15 mouse cellular contexts compared by ENCODE assay signal in the genomic region with DNA sequence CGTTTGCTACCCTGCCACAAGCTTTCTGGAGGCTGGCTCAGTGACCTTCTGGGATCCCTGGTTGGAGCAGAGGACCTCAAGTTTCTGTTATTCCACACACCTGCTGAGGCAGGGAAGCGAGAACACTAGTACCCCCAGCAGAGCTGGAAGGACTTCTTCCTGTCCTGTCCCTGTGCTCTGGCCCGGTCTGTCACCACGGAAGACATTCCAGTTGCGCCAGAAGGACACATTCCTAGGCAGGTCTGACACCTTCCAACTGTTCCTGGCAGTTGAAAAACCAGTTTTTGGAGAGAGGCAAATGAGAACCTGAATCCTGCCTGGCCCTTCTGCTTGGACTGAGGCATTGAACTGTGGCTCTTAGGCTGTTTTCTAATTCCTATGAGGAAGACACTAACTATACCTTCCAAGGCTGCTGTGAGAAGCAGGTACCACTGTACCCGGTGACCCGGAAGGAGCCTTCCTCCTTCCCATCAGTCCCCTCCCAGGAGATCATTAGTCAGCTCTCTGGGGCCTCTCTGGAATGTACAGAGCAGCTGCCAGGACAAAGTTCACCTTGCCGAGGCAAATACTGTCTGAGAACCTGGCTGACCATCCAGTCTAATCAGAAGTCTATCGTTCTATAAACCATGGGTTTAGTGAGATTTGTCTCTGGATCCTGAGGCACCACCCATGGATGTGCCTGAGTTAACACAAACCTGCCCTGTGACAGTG. TPM values are rescaled to one million over a fixed set of nuclear protein-coding genes. Genes with fewer than 3 reads are reported as not detected.
DNase-seq lines count a peak whose midpoint lies in the region; TF ChIP-seq lines count a peak whose summit lies in the region.
"Had no signal": no experiment of that assay in that cellular context is flagged by ENCODE, and none has a peak within 500 bp of the region (broad histone marks: within the 10 kb centered on the region; RNA-seq: fewer than 3 reads in every experiment).

No protein-coding gene starts in this region.

- no peaks in the 10 kb centered on the region for H3K27me3 ChIP-seq in kidney, adult 2 months (replicated peaks; ENCODE audit: control insufficient read depth, insufficient read depth, low read length)
- H3K27me3 ChIP-seq in thymus, adult 2 months (ENCODE audit: control insufficient read depth, insufficient read depth, low read length) = no peaks in the 10 kb centered on the region; the same call in 1 of the 2 replicates

- TF ChIP-seq CTCF in layer of hippocampus, adult 2 months (conservative IDR thresholded peaks at IDR 0.05) = no peak
- TF ChIP-seq CTCF in kidney, adult 2 months (conservative IDR thresholded peaks at IDR 0.05; ENCODE audit: insufficient read depth, insufficient read length, low read depth, low read length) = no peak
- TF ChIP-seq CTCF in thymus, adult 2 months (IDR thresholded peaks at IDR 0.05; ENCODE audit: borderline replicate concordance, control insufficient read depth, extremely low read depth, insufficient read depth, low read length, poor library complexity) = no peak

- 18% methylated on average over 9 of the region's 9 CpGs for WGBS in kidney, adult 2 months
- 17% methylated on average over 9 of the region's 9 CpGs for WGBS in large intestine, adult 2 months
- WGBS in thymus, adult 2 months = 54% methylated on average over 9 of the region's 9 CpGs

- TF ChIP-seq POLR2A in kidney, adult 2 months (IDR thresholded peaks at IDR 0.05; ENCODE audit: low read depth, low read length) = no peak
- no peak for TF ChIP-seq POLR2A in thymus, adult 2 months (IDR thresholded peaks at IDR 0.05; ENCODE audit: control insufficient read depth, extremely low read depth, insufficient read depth, low read length, poor library complexity)

- H3K4me3 ChIP-seq in layer of hippocampus, adult 2 months = no peak overlapping the region
- no peak overlapping the region for H3K4me3 ChIP-seq in kidney, adult 2 months (ENCODE audit: insufficient read depth, low read depth, low read length)
- no peak overlapping the region for H3K4me3 ChIP-seq in thymus, adult 2 months (ENCODE audit: control insufficient read depth, insufficient read depth, low read length)
- H3K4me3 ChIP-seq: erythroblast, embryonic 14.5 days had no signal

- H3K27ac ChIP-seq in layer of hippocampus, adult 2 months = peak overlapping the region; percentile 60; the same call in 1 of the 2 replicates
- peak overlapping the region; percentile 69 for H3K27ac ChIP-seq in kidney, adult 2 months (ENCODE audit: insufficient read depth, low read depth, low read length)
- no peak overlapping the region for H3K27ac ChIP-seq in thymus, adult 2 months (ENCODE audit: control insufficient read depth, insufficient read depth, low read length)
- H3K27ac ChIP-seq: hindbrain, embryonic 14.5 days had no signal

- H3K36me3 ChIP-seq in kidney, adult 2 months (ENCODE audit: control insufficient read depth, insufficient read depth, low read length) = no peaks in the 10 kb centered on the region
- H3K36me3 ChIP-seq in thymus, adult 2 months (ENCODE audit: control insufficient read depth, insufficient read depth, low read length) = no peaks in the 10 kb centered on the region

- DNase-seq in layer of hippocampus, adult 2 months (ENCODE audit: low spot score in 2 of 2) = no peak
- no peak for DNase-seq in layer of hippocampus, adult 18-20 months (ENCODE audit: low spot score in 2 of 2)
- DNase-seq in Muller cell, postnatal 12 days (ENCODE audit: inconsistent ontology term) = peak; percentile 17
- peak; percentile 86 for DNase-seq in kidney, adult 2 months
- peak; percentile 69 for DNase-seq in large intestine, adult 2 months (ENCODE audit: low read depth, low spot score)
- DNase-seq in MN1 (ENCODE audit: low spot score) = no peak
- no peak for DNase-seq in gastrocnemius, adult 18-20 months (ENCODE audit: low spot score)
- no peak for DNase-seq in thymus, adult 2 months
- DNase-seq: cerebellum, adult 8-10 months; heart, adult 11 months had no signal

- H3K4me1 ChIP-seq in kidney, adult 2 months (ENCODE audit: control insufficient read depth, insufficient read depth, low read length) = peaks cover 30% of the 10 kb centered on the region
- H3K4me1 ChIP-seq in thymus, adult 2 months (replicated peaks; ENCODE audit: control insufficient read depth, insufficient read depth, low read length) = no peaks in the 10 kb centered on the region

RNA-seq across cellular contexts. Expression of a gene that starts 6.6 kb away (rescaled TPM):
- under 1 TPM; 0.59 to 0.74 TPM for total RNA-seq in layer of hippocampus, adult 2 months (2021)
- under 1 TPM; 0.33 to 0.72 TPM for total RNA-seq in layer of hippocampus, adult 18-20 months (2021)
- 4.6 and 6.1 TPM in 2 replicates for polyA plus RNA-seq in kidney, adult 2 months (2012; rRNA removed)
- 65.8 and 88.4 TPM in 2 replicates for polyA plus RNA-seq in large intestine, adult 2 months (2012; rRNA removed)
- total RNA-seq in gastrocnemius, adult 18-20 months (2021) = under 1 TPM in 1 of 2 experiments, not detected in 1; 0.09 TPM
- 1.4 and 1.7 TPM in 2 replicates for polyA plus RNA-seq in thymus, adult 2 months (2012; rRNA removed)
- polyA plus RNA-seq: erythroblast, embryonic 14.5 days had no signal

RNA-seq across cellular contexts. Expression of a gene that starts 11.8 kb away (rescaled TPM):
- total RNA-seq in layer of hippocampus, adult 2 months (2021) = under 1 TPM in 1 of 2 experiments, not detected in 1; 0.71 TPM
- total RNA-seq in layer of hippocampus, adult 18-20 months (2021) = not detected
- polyA plus RNA-seq in kidney, adult 2 months (2012; rRNA removed) = not detected in 2 replicates
- polyA plus RNA-seq in large intestine, adult 2 months (2012; rRNA removed) = not detected in 2 replicates
- total RNA-seq in gastrocnemius, adult 18-20 months (2021) = not detected
- not detected in 2 replicates for polyA plus RNA-seq in thymus, adult 2 months (2012; rRNA removed)
- total RNA-seq: layer of hippocampus, postnatal 25 days had no signal
- polyA plus RNA-seq: erythroblast, embryonic 14.5 days; heart, embryonic 16.5 days; hindbrain, embryonic 14.5 days; limb, embryonic 14.5 days had no signal

RNA-seq across cellular contexts. Expression of a gene that starts 22.1 kb away (rescaled TPM):
- total RNA-seq in layer of hippocampus, adult 2 months (2021) = 1 to 10 TPM; 6.1 to 8.5 TPM
- 1 to 10 TPM; 6.9 TPM for total RNA-seq in layer of hippocampus, adult 18-20 months (2021)
- polyA plus RNA-seq in kidney, adult 2 months (2012; rRNA removed) = 9.6 and 10.6 TPM in 2 replicates
- 10.2 and 12.0 TPM in 2 replicates for polyA plus RNA-seq in large intestine, adult 2 months (2012; rRNA removed)
- 1 to 10 TPM; 2.4 to 3.4 TPM for total RNA-seq in gastrocnemius, adult 18-20 months (2021)
- 16.3 and 17.3 TPM in 2 replicates for polyA plus RNA-seq in thymus, adult 2 months (2012; rRNA removed)

RNA-seq across cellular contexts. Expression of a gene that starts 49.9 kb away (rescaled TPM):
- total RNA-seq in layer of hippocampus, adult 2 months (2021) = 10 to 100 TPM; 50.4 to 52.7 TPM
- 10 to 100 TPM; 43.1 to 46.4 TPM for total RNA-seq in layer of hippocampus, adult 18-20 months (2021)
- polyA plus RNA-seq in kidney, adult 2 months (2012; rRNA removed) = 41.3 and 50.4 TPM in 2 replicates
- polyA plus RNA-seq in large intestine, adult 2 months (2012; rRNA removed) = 55.1 and 75.1 TPM in 2 replicates
- 10 to 100 TPM; 26.1 to 27.5 TPM for total RNA-seq in gastrocnemius, adult 18-20 months (2021)
- polyA plus RNA-seq in thymus, adult 2 months (2012; rRNA removed) = 72.0 and 87.8 TPM in 2 replicates

Comparison
In these comparisons a context has a peak if more than half of its experiments do, and no peak if none do; other contexts are left out.
1. DNase-seq: peak in Muller cell, postnatal 12 days (single experiment), kidney, adult 2 months (single experiment) and large intestine, adult 2 months (single experiment); none in layer of hippocampus, adult 2 months (0 of 2), layer of hippocampus, adult 18-20 months (0 of 2), MN1 (single experiment), gastrocnemius, adult 18-20 months (single experiment) and thymus, adult 2 months (single experiment).